Mouse (Mus musculus): ENCODE data around the gene Tmx2. TPM values are rescaled to one million over a fixed set of nuclear protein-coding genes. Genes with fewer than 3 reads are reported as not detected.
A peak's percentile ranks its signal among the peaks of the same experiment; 100 is the strongest.

The Tmx2 gene
- polyA plus RNA-seq, 1 experiment from 2014 or later, result 163 TPM

DNA sequence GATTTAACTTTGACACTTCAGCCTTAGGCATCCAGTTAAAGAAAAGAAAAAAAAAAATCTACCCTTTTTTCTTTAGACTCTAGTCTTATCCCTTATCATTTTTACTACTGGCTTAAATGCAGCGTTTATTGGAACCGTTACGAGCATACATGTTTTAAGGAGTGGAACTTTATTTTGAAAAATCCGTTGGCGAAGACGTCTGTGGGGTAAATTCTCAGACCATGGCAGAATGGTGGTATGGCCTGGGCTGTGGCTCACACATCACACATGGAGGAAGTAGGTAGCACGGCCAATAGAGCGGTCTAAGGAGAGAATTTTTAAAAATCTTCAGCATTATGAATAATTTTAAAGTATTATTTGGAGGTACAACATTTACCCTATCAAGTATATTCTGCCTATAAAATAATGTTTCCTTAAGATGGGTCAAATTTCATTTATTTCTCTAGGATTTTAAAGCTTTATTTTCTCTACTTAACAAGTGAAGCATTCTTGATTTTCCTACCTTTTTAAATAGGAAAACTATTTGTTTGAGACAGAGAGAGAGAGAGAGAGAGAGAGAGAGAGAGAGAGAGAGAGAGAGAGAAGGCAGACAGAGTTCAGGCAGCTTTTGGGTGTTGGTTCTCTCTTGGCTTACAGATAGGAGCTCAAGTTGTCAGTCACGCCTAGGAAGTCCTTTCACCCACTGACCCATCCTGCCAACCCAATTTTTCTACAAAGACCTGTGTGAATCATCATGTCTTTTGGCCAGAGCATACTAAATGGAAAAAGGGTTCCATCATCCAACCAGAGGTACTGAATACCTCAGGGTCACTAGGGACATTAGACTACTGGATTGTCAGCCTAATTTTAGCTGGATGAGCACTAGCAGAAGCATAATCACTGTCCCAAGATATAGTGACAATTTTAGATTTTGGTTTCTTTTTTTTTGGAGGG is 37.7 kb upstream of the Tmx2 start:
- H3K4me2 ChIP-seq (replicated peaks; ENCODE audit: low read depth, low read length), result peak overlapping the region; percentile 83
- WGBS, result 36% methylated on average over 9 of the region's 9 CpGs
- peak overlapping the region; percentile 97 for H3K4me3 ChIP-seq (ENCODE audit: low read length)
- peaks cover 4% of the 10 kb centered on the region; the same call in 1 of the 2 replicates for H3K4me1 ChIP-seq (ENCODE audit: control insufficient read depth, insufficient read depth, low read length)
- H3K9me3 ChIP-seq (ENCODE audit: control insufficient read depth, low read length), result no peaks in the 10 kb centered on the region
- H3K27me3 ChIP-seq (ENCODE audit: control insufficient read depth, insufficient read depth, low read length), result no peaks in the 10 kb centered on the region
- H3K27ac ChIP-seq (ENCODE audit: low read depth, low read length), result peak overlapping the region; percentile 93
- H3K9ac ChIP-seq (ENCODE audit: low read depth, low read length), result peak overlapping the region; percentile 94
- H3K36me3 ChIP-seq (ENCODE audit: control insufficient read depth, insufficient read depth, low read length), result no peaks in the 10 kb centered on the region; the same call in 1 of the 2 replicates
- ATAC-seq (ENCODE audit: low FRiP score, low TSS enrichment), result no peak

DNA sequence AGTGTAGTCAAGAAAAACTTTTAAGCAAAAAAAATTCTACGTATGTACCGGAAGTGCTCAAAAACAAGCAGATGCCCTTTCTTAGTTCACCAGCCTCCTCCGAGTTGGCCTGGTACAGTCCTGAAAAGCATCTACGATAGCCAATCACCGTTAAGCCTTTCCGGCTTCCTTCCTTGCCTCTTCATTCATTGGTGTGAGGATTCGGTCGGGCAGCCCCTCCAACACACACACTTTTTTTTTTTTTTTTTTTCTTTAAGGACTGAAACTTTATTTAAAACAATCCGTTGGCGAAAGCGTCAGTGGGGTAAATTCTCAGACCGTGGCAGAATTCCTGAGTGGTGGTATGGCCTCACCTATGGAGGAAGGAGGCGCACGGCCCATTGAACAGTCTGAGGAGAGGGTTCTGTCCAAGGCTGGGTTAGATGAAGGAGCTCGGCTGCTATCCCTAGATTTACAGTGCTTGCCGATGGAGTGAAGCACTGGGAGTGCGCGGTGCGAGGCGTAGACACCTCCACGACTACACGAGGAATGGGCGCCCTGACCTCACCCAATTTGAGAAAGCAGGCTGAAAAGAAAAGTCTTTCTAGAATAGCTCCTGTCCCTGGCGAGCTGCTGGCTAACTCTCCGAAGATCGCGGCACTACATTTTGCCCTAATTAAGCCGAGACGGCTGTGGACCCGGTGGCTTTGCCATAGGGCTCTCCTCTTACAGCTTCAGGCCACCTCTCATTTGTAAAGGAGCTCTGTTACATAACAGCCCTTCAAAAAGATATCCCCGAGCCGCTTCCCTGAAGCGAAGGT is 36.8 kb upstream of the Tmx2 start:
- H3K4me3 ChIP-seq (ENCODE audit: low read length), result peak overlapping the region; percentile 97
- peak overlapping the region; percentile 83 for H3K4me2 ChIP-seq (replicated peaks; ENCODE audit: low read depth, low read length)
- peaks cover 3% of the 10 kb centered on the region for H3K36me3 ChIP-seq (ENCODE audit: control insufficient read depth, insufficient read depth, low read length)
- no peaks in the 10 kb centered on the region for H3K27me3 ChIP-seq (ENCODE audit: control insufficient read depth, insufficient read depth, low read length)
- WGBS, result under 1% methylated on average over 33 of the region's 33 CpGs
- peak overlapping the region; percentile 94 for H3K9ac ChIP-seq (ENCODE audit: low read depth, low read length)
- ATAC-seq (ENCODE audit: low FRiP score, low TSS enrichment), result peak; percentile 96
- peaks cover 4% of the 10 kb centered on the region; the same call in 1 of the 2 replicates for H3K4me1 ChIP-seq (ENCODE audit: control insufficient read depth, insufficient read depth, low read length)
- no peaks in the 10 kb centered on the region for H3K9me3 ChIP-seq (ENCODE audit: control insufficient read depth, low read length)
- H3K27ac ChIP-seq (ENCODE audit: low read depth, low read length), result peak overlapping the region; percentile 93

DNA sequence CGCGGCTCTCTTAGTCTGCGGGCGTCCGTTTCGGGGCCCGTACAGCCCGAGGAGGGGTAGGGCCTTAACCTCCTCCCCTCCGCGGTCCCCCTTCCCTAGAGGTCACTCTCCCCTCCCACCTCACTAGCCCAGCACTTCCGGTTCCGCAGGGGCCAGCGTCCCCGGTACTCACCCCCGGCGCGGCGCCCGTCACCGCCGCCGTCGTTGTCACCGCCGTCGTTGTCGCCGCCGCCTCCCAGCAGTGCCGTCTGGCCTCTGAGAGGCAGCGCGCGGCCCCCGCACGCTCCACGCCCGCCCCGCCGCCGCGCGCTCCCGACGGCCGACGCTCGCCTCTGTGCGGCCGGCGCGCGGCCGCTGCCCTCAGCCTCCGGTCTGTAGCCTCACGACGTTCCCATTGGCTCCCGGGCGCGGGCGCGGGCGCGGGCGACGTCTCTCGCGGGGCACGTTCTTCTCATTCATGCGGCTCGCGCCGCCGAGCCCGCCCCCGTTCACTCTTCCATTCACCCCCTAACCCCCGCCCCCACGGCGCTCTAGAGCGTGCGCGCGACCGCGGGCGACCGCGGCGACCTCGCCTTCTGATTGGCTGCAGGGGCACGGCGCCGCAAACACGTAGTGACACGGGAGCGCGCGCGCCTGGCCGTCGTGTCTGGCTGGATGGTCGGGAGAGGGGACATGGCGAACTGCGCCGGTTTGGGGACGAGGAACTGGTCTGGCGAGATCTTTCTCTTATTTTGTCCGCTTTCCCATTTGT is 36.0 kb upstream of the Tmx2 start, which contains the start of gene Zdhhc5:
Gene Zdhhc5 (minus strand): TSS at position 370 of the 751 bp plus-strand sequence.
- WGBS, result under 1% methylated on average over 99 of the region's 107 CpGs
- peak within 1 kb of the TSS; percentile 94 for H3K9ac ChIP-seq (ENCODE audit: low read depth, low read length)
- H3K4me1 ChIP-seq (ENCODE audit: control insufficient read depth, insufficient read depth, low read length), result peaks cover 4% of the 10 kb centered on the region; the same call in 1 of the 2 replicates
- no peaks in the 10 kb centered on the region for H3K27me3 ChIP-seq (ENCODE audit: control insufficient read depth, insufficient read depth, low read length)
- peak within 1 kb of the TSS; percentile 97 for H3K4me3 ChIP-seq (ENCODE audit: low read length)
- peaks cover 11% of the 10 kb centered on the region for H3K36me3 ChIP-seq (ENCODE audit: control insufficient read depth, insufficient read depth, low read length)
- ATAC-seq (ENCODE audit: low FRiP score, low TSS enrichment), result peak; percentile 98
- H3K27ac ChIP-seq (ENCODE audit: low read depth, low read length), result peak within 1 kb of the TSS; percentile 93
- H3K9me3 ChIP-seq (ENCODE audit: control insufficient read depth, low read length), result no peaks in the 10 kb centered on the region
- peak within 1 kb of the TSS; percentile 83 for H3K4me2 ChIP-seq (replicated peaks; ENCODE audit: low read depth, low read length)

DNA sequence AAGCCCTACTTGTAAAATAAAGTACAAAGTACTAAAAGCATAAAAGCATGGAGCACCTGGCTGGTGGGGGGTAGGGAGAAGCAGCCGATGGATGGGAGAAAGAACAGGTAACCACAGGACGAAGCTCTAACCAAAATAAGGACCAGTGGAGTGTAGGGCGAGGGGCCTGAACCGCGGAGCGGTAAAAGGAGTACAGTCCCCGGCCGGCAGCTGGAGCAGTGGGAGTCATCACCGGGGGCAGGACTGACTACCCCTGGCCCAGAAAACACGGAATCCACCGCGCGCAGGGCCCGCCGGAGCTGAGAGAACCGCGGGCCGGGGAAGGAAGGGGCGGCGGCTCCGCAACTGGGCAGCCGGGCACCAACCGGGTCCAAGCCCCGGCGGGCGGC is 35.5 kb upstream of the Tmx2 start:
- Histone ChIP-seq H3K4me3 (ENCODE audit: low read length) (peak overlapping the region; percentile 97), H3K27ac (ENCODE audit: low read depth, low read length) (peak overlapping the region; percentile 93), H3K36me3 (ENCODE audit: control insufficient read depth, insufficient read depth, low read length) (peaks cover 16% of the 10 kb centered on the region), H3K9ac (ENCODE audit: low read depth, low read length) (peak overlapping the region; percentile 94), H3K9me3 (ENCODE audit: control insufficient read depth, low read length) (no peaks in the 10 kb centered on the region), H3K4me2 (replicated peaks; ENCODE audit: low read depth, low read length) (peak overlapping the region; percentile 68), H3K27me3 (ENCODE audit: control insufficient read depth, insufficient read depth, low read length) (no peaks in the 10 kb centered on the region), H3K4me1 (ENCODE audit: control insufficient read depth, insufficient read depth, low read length) (peaks cover 4% of the 10 kb centered on the region; the same call in 1 of the 2 replicates)
- WGBS, result 1% methylated on average over 22 of the region's 26 CpGs
- ATAC-seq (ENCODE audit: low FRiP score, low TSS enrichment), result peak; percentile 23

DNA sequence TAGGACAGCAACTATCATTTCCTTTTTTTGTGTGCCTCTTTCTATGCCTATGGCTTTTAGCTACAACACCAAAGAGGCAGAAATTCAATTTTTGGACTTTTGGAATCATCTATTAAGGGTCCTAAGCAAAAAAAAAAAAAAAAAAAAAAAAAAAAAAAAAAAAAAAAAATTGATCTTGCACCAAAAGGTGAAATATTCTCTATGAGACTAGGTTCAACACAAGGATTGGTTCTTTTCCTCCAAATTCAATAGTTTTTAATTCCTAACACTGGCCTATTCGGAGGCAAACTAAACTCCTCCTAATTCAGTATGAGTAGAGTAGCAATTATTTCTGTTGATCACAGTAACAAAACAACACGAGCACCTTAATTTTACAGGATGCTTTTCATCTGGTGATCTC is 33.0 kb upstream of the Tmx2 start:
- H3K9ac ChIP-seq (ENCODE audit: low read depth, low read length), result no peak overlapping the region
- H3K4me2 ChIP-seq (replicated peaks; ENCODE audit: low read depth, low read length), result no peak overlapping the region
- H3K9me3 ChIP-seq (ENCODE audit: control insufficient read depth, low read length), result no peaks in the 10 kb centered on the region
- H3K27ac ChIP-seq (ENCODE audit: low read depth, low read length), result no peak overlapping the region
- no peak overlapping the region for H3K4me3 ChIP-seq (ENCODE audit: low read length)
- peaks cover 9% of the 10 kb centered on the region; the same call in 1 of the 2 replicates for H3K4me1 ChIP-seq (ENCODE audit: control insufficient read depth, insufficient read depth, low read length)
- 94% methylated on average over 2 of the region's 2 CpGs for WGBS
- H3K36me3 ChIP-seq (ENCODE audit: control insufficient read depth, insufficient read depth, low read length), result peaks cover 28% of the 10 kb centered on the region
- no peak for ATAC-seq (ENCODE audit: low FRiP score, low TSS enrichment)
- H3K27me3 ChIP-seq (ENCODE audit: control insufficient read depth, insufficient read depth, low read length), result no peaks in the 10 kb centered on the region

DNA sequence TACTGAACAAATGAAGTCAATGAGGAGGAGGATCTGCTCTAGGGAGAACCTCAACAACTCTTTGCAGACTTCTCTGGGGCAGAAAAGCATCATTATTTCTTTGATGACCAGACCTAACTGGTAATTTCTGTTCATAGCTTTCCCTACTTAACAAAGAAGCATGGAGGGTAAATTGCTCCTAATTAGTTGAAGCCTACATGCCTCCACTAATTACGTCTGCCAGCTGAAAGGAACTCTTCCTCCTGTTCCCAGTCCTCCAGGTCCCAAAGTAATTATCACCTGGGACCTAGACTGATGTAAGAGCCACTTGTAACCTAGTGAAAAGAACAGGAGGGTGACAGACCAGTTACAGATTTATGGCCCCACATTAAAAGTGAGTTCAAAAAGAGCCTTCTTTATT is 28.6 kb upstream of the Tmx2 start:
- no peak overlapping the region for H3K4me2 ChIP-seq (replicated peaks; ENCODE audit: low read depth, low read length)
- 38% methylated on average over 1 of the region's 1 CpGs for WGBS
- H3K9ac ChIP-seq (ENCODE audit: low read depth, low read length), result no peak overlapping the region
- H3K27ac ChIP-seq (ENCODE audit: low read depth, low read length), result no peak overlapping the region
- peaks cover 4% of the 10 kb centered on the region; the same call in 1 of the 2 replicates for H3K4me1 ChIP-seq (ENCODE audit: control insufficient read depth, insufficient read depth, low read length)
- no peaks in the 10 kb centered on the region for H3K27me3 ChIP-seq (ENCODE audit: control insufficient read depth, insufficient read depth, low read length)
- peaks cover 43% of the 10 kb centered on the region for H3K36me3 ChIP-seq (ENCODE audit: control insufficient read depth, insufficient read depth, low read length)
- no peaks in the 10 kb centered on the region for H3K9me3 ChIP-seq (ENCODE audit: control insufficient read depth, low read length)
- H3K4me3 ChIP-seq (ENCODE audit: low read length), result no peak overlapping the region
- no peak for ATAC-seq (ENCODE audit: low FRiP score, low TSS enrichment)

DNA sequence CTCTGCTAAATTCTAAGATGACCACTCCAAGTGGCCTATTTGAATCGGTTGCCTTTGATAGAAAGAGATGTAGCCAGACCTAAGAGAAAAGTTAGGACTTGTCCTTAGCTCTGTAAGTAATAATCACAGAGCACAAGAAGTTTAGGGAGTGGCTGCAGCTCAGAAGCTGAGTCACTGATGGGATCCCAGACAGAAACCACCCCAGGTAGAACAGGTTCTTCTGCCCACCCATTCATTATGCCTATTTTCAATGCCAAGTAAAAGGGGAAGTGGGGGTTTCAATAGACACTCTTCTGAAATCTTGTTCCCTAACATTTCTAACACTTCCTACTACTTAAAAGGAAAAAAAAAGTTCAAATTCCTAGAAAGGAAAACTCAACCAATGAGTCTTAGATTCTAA is 26.4 kb upstream of the Tmx2 start:
- Histone ChIP-seq H3K9me3 (ENCODE audit: control insufficient read depth, low read length) (no peaks in the 10 kb centered on the region), H3K4me3 (ENCODE audit: low read length) (no peak overlapping the region), H3K4me1 (ENCODE audit: control insufficient read depth, insufficient read depth, low read length) (peaks cover 4% of the 10 kb centered on the region; the same call in 1 of the 2 replicates), H3K36me3 (ENCODE audit: control insufficient read depth, insufficient read depth, low read length) (peaks cover 48% of the 10 kb centered on the region), H3K9ac (ENCODE audit: low read depth, low read length) (no peak overlapping the region), H3K27me3 (ENCODE audit: control insufficient read depth, insufficient read depth, low read length) (no peaks in the 10 kb centered on the region), H3K4me2 (replicated peaks; ENCODE audit: low read depth, low read length) (no peak overlapping the region), H3K27ac (ENCODE audit: low read depth, low read length) (no peak overlapping the region)
- WGBS, result 77% methylated on average over 1 of the region's 1 CpGs
- no peak for ATAC-seq (ENCODE audit: low FRiP score, low TSS enrichment)

DNA sequence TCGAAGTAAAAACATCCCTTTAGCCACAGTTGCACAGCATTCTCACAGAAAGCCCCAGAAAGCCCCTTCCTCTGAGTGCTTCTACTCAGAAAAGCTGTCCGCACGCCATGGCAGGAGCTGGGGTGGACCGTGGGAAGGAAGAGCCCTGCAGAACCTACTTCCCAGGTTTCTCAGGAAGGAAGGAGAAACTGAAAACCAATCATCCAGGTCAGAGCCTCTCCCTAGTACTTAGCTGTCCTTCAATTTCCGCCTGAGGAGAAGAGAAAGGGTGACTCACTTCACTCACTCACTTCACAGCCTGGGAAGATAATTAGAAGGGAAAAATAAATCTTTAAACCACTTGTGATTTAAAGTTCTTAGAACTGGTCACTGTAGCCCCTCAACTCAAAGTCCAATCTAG is 25.4 kb upstream of the Tmx2 start:
- ATAC-seq (ENCODE audit: low FRiP score, low TSS enrichment), result peak; percentile 57; the same call in 1 of the 2 replicates
- peaks cover 43% of the 10 kb centered on the region for H3K36me3 ChIP-seq (ENCODE audit: control insufficient read depth, insufficient read depth, low read length)

More for the DNA sequence above, 25.4 kb upstream of the Tmx2 start:
- WGBS, result 69% methylated on average over 5 of the region's 5 CpGs
- Histone ChIP-seq H3K4me2 (replicated peaks; ENCODE audit: low read depth, low read length) (no peak overlapping the region), H3K9ac (ENCODE audit: low read depth, low read length) (no peak overlapping the region), H3K27me3 (ENCODE audit: control insufficient read depth, insufficient read depth, low read length) (no peaks in the 10 kb centered on the region), H3K27ac (ENCODE audit: low read depth, low read length) (no peak overlapping the region), H3K9me3 (ENCODE audit: control insufficient read depth, low read length) (no peaks in the 10 kb centered on the region), H3K4me1 (ENCODE audit: control insufficient read depth, insufficient read depth, low read length) (peaks cover 4% of the 10 kb centered on the region; the same call in 1 of the 2 replicates), H3K4me3 (ENCODE audit: low read length) (no peak overlapping the region)
